Mouse (Mus musculus) heart, embryonic 15.5 days (tissue): ENCODE data around the gene Stk38. TPM values are rescaled to one million over a fixed set of nuclear protein-coding genes. Genes with fewer than 3 reads are reported as not detected.

Experiments used
- ATAC-seq: fragments of 200-750 bp; cut with Nextera tagmentation; replicated peaks from 2 replicates; pipeline ENCODE4 v1.8.0; 2017; ENCODE audit warnings: low read depth, moderate TSS enrichment; ENCODE audit not compliant: insufficient number of reproducible peaks, insufficient read depth, low FRiP score
- H3K27ac ChIP-seq: fragments of 300-500 bp; sonication (generic); 2 replicates; pipeline ENCODE4 v1.5.1; 2015; ENCODE audit warnings: mild to moderate bottlenecking, inconsistent platforms
- H3K27me3 ChIP-seq: fragments of 300-500 bp; sonication (generic); 2 replicates; pipeline ENCODE4 v1.6.1; 2015; ENCODE audit warnings: inconsistent platforms
- H3K36me3 ChIP-seq: fragments of 300-500 bp; sonication (generic); 2 replicates; pipeline ENCODE4 v1.6.1; 2015; ENCODE audit warnings: mild to moderate bottlenecking, inconsistent platforms
- H3K4me1 ChIP-seq: fragments of 300-500 bp; sonication (generic); replicated peaks from 2 replicates; pipeline ENCODE4 v1.6.1; 2015; ENCODE audit warnings: inconsistent platforms
- H3K4me2 ChIP-seq: fragments of 300-500 bp; sonication (generic); 2 replicates; pipeline ENCODE4 v1.6.1; 2015; ENCODE audit warnings: inconsistent platforms, mild to moderate bottlenecking, moderate library complexity
- H3K4me3 ChIP-seq: fragments of 300-500 bp; sonication (generic); 2 replicates; pipeline ENCODE4 v1.5.1; 2015; ENCODE audit warnings: mild to moderate bottlenecking, inconsistent platforms
- H3K9ac ChIP-seq: fragments of 300-500 bp; sonication (generic); 2 replicates; pipeline ENCODE4 v1.6.1; 2015; ENCODE audit warnings: mild to moderate bottlenecking, inconsistent platforms
- H3K9me3 ChIP-seq: fragments of 300-500 bp; sonication (generic); replicated peaks from 2 replicates; pipeline ENCODE4 v1.6.1; 2016; ENCODE audit warnings: inconsistent platforms
- whole genome bisulfite sequencing: fragments of 180-500 bp; shearing (Covaris S2); methylation state at CpG from one replicate; pipeline ENCODE4 v1.1.7; 2015; ENCODE audit warnings: mixed read lengths; 5-methylcytosine and 5-hydroxymethylcytosine counted together
- polyA plus RNA-seq: library from polyadenylated mRNA; unstranded; fragments of >200 nt; fragmentation: Nextera tagmentation; extraction: Ambion mirVana; gene quantifications from 2 replicates; pipeline ENCODE4 v1.2.1, GENCODE M21; 2015

Gene Stk38
- polyA plus RNA-seq, 1 experiment from 2014 or later = 73.6 TPM

- Histone ChIP-seq H3K4me3 (no peak overlapping the region), H3K36me3 (no peaks in the 10 kb centered on the region), H3K9me3 (no peaks in the 10 kb centered on the region), H3K27me3 (no peaks in the 10 kb centered on the region), H3K27ac (no peak overlapping the region), H3K4me1 (peaks cover 5% of the 10 kb centered on the region; the same call in 1 of the 2 replicates), H3K9ac (no peak overlapping the region), H3K4me2 (peak overlapping the region; percentile 32; the same call in 1 of the 2 replicates)
- WGBS = 25% methylated on average over 8 of the region's 8 CpGs
- ATAC-seq = no peak
Measured at GRCm38 (mm10) chr17:28921086-28921485, 86.7 kb downstream of the Stk38 start.

Other genes with a start within 250 kb of the Stk38 start
- gene Mapk13, start 238.7 kb downstream of the Stk38 start, polyA plus RNA-seq = 3.6 and 8.6 TPM in 2 replicates
- 5.2 and 11.1 TPM in 2 replicates for gene Brpf3, start 206.9 kb downstream of the Stk38 start, polyA plus RNA-seq
- not detected in 2 replicates for gene Pnpla1, start 149.6 kb downstream of the Stk38 start, polyA plus RNA-seq
- 0.04 and 0.30 TPM in 2 replicates for gene 4930539E08Rik, start 92.7 kb downstream of the Stk38 start, polyA plus RNA-seq
- 0.18 TPM in 1 of 2 replicates, not detected in the other for gene Pxt1, start 64.2 kb downstream of the Stk38 start, polyA plus RNA-seq
- gene Kctd20, start 56.0 kb downstream of the Stk38 start, polyA plus RNA-seq = 51.0 and 59.3 TPM in 2 replicates
- gene Srsf3, start 24.6 kb upstream of the Stk38 start, polyA plus RNA-seq = 318 and 332 TPM in 2 replicates
- gene Cdkn1a, start 83.0 kb upstream of the Stk38 start, polyA plus RNA-seq = 53.3 and 64.4 TPM in 2 replicates
- 0.66 and 3.1 TPM in 2 replicates for gene Rab44, start 106.2 kb upstream of the Stk38 start, polyA plus RNA-seq
- 14.9 and 17.9 TPM in 2 replicates for gene Cpne5, start 230.2 kb upstream of the Stk38 start, polyA plus RNA-seq